Mouse (Mus musculus): Measurements from ENCODE around the gene Stk32b.

GRCm38 (mm10) chr5:37743889-37744707 is 27.1 kb upstream of the Stk32b start:
- TF ChIP-seq CTCF (IDR thresholded peaks at IDR 0.05) (no peak), POLR2A (IDR thresholded peaks at IDR 0.05; ENCODE audit: insufficient read depth, low read depth, low read length) (no peak)
